Mouse (Mus musculus) small intestine, adult 2 months (tissue): ENCODE data around the gene Eps15.

ENCODE experiments used
- CTCF ChIP-seq: fragments of 200-500 bp; IDR thresholded peaks from 2 replicates; pipeline ENCODE4 v1.5.1; 2012; ENCODE audit warnings: low read depth, mild to moderate bottlenecking, control low read depth, inconsistent platforms, low read length, moderate library complexity, mixed read lengths; ENCODE audit not compliant: insufficient replicate concordance, insufficient read length; ENCODE audit errors: extremely low read depth
- POLR2A ChIP-seq: fragments of 200-500 bp; IDR thresholded peaks from 2 replicates; pipeline ENCODE4 v1.6.1; 2012; ENCODE audit warnings: low read depth, mild to moderate bottlenecking, control low read depth, inconsistent platforms, low read length, moderate library complexity

GRCm38 (mm10) chr4:109407176-109407520 lies 127.1 kb downstream of the Eps15 start:
- TF ChIP-seq POLR2A = no peak
- TF ChIP-seq CTCF = no peak
